Mouse (Mus musculus): ENCODE results near the gene P2ry6.

P2ry6 gene

DNA sequence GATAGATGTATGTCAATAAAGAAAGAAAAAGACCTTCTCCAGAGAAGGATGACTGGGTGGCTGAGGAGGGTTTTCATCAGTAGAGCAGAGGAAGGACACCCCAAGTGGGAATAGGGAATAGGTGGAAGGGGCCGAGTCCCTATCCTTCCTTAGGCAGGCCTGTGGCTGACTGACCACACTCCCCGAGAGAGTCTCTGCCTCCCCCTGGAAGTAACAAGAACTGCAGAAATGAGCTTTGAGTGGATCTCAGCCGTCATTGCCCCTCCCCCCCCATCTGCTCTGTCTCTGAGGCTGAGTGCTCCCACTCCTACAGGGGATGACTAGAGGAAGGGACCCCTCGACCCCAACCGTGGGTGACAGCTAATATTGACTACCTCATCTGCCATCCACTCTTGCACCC is 33.3 kb downstream of the P2ry6 start:
- DNase-seq (ENCODE audit: low read depth, low spot score): no peak

DNA sequence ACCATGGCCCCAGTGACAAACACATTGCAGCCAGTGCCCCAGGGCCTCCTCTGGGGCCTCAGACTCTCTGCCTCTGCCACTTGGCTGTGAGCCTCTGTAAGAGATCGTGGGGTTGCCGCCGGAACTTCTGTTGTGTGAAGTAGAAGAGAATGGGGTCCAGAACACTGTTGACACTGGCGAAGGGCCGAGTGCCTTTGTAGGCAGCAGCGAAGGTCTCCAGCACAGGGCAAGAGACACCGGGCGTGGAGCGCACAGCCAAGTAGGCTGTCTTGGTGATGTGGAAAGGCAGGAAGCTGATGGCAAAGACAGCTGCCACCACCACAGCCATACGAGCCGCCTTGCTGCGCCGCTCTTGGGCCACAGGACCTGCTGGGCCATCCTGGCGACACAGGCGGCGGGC is 36.3 kb downstream of the P2ry6 start:
- no peak for DNase-seq (ENCODE audit: low read depth, low spot score)

- no peak for DNase-seq (ENCODE audit: low read depth, low spot score)
Observed at GRCm38 (mm10) chr7:100937481-100937880, 37.0 kb downstream of the P2ry6 start.

DNA sequence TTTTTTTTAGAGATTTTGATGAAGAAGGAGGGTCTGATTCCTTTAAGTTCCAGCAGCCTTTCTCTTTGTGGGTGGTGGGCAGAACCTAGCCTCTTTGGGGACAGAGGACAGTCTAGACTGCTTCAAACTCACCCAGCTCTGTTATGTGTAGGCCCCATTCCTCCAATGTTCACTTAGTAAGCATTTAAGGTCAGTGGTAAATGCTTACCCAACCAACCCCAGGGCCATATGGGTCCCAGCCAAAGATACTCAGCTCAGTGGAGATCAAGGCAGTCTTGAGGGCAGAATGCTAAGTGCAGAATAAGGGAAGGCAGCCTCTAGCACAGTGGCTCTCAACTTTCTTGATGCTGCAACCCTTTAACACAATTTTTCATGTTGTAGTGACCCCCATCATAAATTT is 40.9 kb downstream of the P2ry6 start:
- no peak for DNase-seq (ENCODE audit: low read depth, low spot score)

DNA sequence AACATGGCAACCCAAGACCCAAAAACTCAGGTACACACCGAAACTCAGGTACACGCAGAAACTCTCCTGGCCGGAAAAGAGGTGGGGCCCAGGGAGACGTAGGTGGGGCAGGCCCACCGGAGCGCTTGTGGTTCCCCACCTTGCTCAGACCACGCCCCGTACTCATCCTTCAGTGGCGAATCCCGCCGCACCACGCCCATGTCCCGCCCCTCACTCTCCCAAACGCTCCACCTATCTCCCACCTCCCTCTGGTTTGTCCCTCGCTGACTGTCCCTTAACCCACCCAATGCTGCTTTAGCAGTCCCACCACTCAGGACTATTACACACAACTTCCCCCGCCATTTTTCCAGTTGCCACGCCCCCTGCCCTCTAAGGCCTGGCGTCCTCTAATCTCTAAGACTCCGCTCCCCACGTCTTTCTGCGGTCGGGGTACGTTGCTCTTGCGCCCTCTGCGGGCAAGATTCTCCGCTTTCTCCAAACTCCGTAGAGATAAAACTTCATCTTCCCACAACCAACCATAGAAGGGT is 41.9 kb downstream of the P2ry6 start:
- DNase-seq (ENCODE audit: low read depth, low spot score): peak; percentile 93

DNA sequence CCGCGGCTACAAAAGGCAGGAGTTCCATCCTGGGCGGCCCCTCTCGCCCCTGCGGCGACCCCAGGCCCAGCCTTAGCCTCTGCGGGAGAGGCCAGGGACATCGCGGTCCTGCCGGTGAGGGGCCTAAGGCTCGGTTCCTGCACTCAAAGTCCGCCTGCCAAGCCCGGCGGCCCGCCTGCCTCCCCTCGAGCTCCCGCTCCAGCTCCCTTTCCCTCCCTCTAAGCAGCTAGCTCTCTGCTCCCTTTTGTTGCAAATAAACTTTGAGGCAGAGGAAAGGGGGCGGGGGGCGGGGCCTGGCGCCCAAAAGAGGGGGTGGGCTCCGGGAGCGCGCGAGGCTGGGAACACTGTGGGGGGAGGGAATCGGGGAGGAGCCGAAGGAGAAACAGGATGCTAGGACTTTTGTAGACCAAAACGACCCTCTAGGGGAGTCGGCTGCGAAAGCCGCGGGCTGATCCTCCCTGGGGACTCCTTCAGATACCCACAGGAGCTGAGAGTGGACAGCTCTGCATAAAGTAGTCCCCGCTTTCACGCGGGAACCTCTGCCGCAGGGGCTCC is 42.4 kb downstream of the P2ry6 start, which contains the start of gene Arhgef17:
Gene Arhgef17, minus strand, starts transcription at position 182 of the 555 bp plus-strand sequence.
- DNase-seq (ENCODE audit: low read depth, low spot score): peak; percentile 83

GRCm38 (mm10) chr7:100931316-100931925 is 43.0 kb downstream of the P2ry6 start:
- no peak for DNase-seq (ENCODE audit: low read depth, low spot score)

DNA sequence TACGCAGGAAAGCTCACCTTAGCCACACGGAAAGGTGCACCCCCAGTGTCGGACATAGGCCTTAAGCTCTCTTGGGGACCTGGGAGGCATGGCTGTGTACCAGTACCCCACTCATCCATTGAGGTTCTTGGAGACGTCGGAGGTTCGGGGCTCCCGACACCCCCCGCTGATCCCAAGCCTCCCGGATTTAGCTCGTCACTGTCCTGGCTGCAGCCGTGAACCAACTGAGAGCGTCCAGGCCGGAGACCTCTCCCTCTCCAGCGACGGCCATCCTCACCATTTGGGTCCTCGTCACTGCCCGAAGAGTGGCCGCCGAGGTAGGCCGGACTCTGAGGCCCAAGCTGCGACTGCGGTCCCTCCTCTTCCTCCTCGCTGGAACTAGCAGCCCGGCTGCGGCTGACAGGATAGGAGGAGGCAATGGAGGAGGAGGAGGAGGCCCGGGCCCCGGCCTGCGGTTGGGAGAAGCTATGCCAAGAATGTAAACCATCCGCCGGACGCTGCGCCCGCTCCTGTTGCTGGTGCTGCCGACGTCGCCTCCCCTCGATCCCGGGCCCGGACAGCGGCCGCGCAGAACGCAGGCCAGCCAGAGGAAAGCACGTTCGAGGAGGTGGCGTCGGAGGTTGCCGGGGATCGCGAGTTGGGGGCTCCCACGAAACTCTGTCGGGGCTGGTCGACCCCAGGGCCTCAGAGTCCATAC is 43.7 kb downstream of the P2ry6 start:
- DNase-seq (ENCODE audit: low read depth, low spot score): no peak

DNA sequence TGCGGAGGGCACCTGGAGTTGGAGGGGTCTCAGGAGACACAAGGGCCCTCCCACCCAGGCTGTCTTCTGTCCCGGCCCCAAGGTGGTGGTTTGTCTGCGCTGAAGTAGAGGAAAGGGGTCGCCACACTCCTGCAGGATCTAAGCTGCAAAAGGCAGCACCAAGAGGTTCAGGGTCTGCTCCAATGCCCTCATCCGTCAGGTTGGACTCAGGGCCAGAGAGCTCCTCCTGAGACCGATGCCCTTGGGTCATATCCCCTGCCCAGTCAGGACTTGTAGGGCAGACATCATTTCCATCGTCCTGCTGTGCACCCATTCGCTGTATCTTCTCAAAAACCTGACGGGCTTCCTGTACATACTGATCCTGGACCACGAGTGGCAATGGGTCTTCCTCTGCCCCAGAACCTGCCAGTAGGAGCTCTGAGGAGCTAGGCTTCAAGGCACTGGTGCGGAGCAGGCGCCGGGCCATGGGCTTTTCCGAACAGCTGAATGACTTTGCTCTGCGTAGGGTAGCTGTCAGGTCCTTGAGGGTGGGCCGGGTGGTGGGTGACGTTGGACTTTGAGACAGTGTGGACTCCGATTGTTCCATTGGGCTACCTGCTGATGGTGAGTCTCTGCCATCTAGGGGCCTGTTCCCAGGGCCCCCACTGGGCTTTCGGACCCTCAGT is 44.7 kb downstream of the P2ry6 start:
- DNase-seq (ENCODE audit: low read depth, low spot score): no peak

DNA sequence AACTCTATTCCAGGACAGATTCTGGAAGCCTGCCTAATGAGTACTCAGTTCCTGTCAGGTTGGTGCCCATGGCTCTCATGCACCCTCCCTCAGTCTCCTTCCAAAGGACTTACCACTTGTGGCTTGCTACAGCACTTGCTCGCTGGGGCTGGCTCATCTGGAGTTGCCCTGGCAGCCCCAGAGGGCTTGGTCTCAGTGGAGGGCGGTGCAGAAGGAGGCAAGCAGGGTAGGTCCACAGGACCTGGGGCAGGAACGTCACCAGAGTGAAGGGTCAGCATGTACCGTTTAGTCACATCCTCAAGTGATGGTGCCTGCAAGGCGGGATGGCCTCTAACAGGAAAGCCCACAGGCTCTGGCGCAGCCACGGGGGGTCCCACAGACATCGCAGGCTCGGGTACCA is 46.0 kb downstream of the P2ry6 start:
- no peak for DNase-seq (ENCODE audit: low read depth, low spot score)

GRCm38 (mm10) chr7:100927287-100928000 is 47.0 kb downstream of the P2ry6 start:
- no peak for DNase-seq (ENCODE audit: low read depth, low spot score)

- DNase-seq (ENCODE audit: low read depth, low spot score): no peak
Observed at GRCm38 (mm10) chr7:100926311-100926923, 48.0 kb downstream of the P2ry6 start.

GRCm38 (mm10) chr7:100924674-100925445 is 49.6 kb downstream of the P2ry6 start:
- no peak for DNase-seq (ENCODE audit: low read depth, low spot score)

- DNase-seq (ENCODE audit: low read depth, low spot score): no peak
Observed at GRCm38 (mm10) chr7:100924200-100924599, 50.2 kb downstream of the P2ry6 start.

DNA sequence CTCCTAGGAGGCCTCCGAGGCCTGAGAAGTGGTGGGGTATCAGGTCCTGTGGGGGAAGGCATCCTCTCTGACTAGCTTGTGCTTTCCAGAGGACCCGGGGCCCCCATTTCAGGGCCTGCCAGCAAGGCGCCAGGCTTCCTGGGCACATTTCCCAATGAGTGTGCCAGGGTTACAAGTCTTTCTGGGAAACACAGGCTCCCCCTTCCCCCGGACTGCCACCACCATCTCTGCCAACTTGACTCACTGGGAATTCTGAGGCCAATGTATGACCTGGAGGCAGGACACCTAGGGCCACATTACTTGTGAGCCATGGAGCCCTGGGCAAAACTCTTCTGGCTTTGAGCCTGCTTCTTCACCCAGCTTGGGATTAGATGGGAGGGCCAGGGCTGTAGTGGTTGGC is 51.5 kb downstream of the P2ry6 start:
- DNase-seq (ENCODE audit: low read depth, low spot score): no peak

- DNase-seq (ENCODE audit: low read depth, low spot score): no peak
Observed at GRCm38 (mm10) chr7:100921289-100921688, 53.2 kb downstream of the P2ry6 start.

DNA sequence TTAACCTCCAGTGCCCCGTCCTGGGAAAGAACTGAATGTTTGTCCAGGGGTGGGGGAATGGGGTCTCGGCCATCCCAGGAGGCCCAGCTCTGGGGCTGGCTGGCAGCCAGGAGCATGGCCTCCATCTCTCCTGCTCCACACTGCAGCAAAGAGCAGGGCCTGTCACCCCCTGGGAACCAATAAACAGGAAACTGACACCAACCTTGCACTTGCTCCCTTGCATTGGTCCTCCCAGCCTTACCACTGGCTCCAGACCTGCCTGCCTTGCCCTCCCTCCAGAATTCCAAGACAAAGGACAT is 54.7 kb downstream of the P2ry6 start:
- DNase-seq (ENCODE audit: low read depth, low spot score): no peak

GRCm38 (mm10) chr7:100919006-100919808 is 55.2 kb downstream of the P2ry6 start:
- DNase-seq (ENCODE audit: low read depth, low spot score): no peak

DNA sequence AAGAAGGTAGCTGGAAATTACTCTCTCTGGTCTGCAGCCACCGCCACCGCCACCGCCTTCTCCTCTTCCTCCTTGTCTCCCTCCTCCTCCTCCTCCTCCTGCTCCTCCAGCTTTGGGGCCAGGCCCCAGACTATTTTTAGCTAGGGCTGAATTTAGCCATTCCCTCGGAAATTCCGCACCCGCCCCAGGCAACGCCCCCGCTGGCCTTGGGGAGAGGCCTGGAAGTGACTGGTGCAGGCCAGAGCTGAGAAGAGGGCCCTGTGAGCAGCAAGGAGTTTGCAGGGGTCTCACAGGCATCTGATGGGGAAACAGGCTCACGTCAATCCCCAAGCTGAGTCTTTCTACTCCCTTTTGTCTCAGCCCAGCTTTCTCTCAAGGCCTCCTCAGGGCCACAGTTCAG is 56.3 kb downstream of the P2ry6 start:
- no peak for DNase-seq (ENCODE audit: low read depth, low spot score)

DNA sequence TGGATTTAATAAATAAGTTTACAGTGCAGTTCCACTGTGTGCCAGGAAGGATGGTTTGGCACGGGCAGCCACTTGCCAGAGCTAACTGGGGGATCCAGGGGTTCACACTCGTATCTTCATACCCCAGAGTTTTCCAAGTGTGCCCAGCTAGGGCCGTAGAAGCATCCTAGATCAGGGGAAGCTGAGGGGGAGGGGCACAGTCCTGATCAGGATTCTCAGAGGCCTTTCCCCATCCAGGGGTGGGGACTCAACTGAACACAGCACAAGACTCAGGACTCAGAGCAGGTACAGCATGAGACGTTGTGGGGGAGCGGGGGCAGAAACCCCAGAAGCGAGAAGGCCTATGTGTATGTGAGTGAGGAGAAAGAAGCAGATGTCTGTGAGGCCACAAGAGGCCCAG is 56.7 kb downstream of the P2ry6 start:
- no peak for DNase-seq (ENCODE audit: low read depth, low spot score)
